Mouse (Mus musculus) cerebellum, adult 8-10 months (tissue): ENCODE results near the gene Wscd2.

Experiments used
- DNase-seq: peaks from one replicate; pipeline ENCODE4 v3.0.0; 2022

Wscd2 gene

DNA sequence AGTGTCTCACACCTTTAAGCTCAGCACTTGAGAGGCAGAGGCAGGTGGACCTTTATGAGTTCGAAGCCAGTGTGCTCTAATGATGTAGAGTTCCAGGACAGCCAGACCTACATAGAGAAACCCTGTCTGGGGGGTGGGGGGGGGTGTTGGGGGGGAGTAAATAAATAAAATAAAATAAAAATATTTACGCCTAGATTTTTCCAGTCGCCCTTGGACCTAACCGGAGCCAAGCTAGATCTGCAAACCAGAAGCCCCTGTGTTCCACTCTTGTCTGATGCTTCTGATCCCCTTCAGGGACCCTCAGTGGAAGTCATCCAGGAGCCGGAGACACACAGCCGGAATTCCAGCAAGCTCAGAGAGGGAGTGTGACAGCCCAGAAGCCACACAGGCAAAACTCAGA, at the start of gene Wscd2:
Gene Wscd2, plus strand, starts transcription at position 301 of the 400 bp plus-strand sequence.
- DNase-seq, result no peak

DNA sequence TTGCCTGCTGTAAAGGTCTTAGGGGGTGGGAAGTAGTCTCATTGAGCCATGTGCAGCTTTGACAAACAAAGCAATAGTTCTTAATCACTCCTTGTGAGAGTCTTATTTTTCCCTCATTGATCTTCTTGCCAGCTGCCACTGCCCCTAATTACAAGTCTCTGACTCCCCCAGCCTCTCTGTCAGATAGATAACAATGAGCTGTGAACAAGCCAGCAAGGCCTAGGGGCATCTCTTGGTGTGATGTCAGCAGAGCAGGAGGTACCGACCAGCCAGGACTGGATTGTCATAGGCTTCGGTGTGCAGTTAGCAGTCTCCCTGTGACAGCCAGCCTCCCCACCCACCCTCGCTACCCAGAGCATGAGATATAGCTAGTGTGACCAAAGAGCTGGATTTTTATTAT, 48.0 kb upstream of the Wscd2 start:
- no peak for DNase-seq

DNA sequence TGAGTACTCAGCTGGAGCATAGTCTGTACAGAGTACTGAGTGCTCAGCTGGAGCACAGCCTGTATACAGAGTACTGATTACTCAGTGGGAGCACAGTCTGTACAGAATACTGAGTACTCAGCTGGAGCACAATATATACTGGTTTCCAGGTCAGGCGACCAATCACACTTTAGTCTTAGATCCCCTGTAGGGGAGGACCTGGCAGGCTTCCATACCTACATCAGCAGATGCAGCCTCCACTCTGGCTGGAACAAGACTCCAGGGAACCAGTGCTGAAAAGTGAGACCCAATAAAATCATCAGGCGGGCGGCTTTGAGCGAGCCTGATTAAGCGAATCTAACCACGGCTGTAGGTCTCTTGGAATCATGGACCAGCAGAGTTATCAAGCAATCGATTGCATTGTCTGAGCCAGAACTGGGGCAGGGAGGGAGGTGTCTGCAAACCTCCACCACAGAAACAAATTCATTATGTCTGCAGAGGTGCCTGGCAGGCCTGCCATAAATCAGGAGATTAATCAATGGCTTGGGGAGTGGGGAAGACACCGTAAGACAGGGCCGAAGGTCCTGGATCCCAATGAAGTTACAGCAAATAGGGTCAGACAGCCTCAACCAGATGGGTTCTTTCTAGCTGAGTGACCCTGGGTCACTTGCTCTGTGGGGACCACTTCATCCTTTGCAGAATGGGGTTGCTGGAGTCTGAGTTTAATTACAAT, 42.0 kb upstream of the Wscd2 start:
- no peak for DNase-seq

DNA sequence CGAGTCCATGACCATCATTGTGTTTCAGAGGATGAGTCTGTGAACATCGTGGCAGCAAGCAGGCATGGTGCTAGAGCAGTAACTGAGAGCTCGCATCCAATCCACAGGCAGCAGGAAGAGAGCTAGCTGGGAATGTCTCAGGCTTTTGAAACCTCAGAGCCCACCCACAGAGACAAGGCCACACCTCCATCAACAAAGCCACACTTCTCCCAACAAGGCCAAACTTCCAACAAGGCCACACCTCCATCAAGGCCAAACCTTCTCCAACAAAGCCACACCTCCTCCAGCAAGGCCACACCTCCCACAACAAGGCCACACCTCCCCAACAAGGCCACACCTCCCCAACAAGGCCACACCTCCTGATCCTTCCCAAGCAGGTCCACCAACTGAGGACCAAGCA, 40.8 kb upstream of the Wscd2 start:
- no peak for DNase-seq

DNA sequence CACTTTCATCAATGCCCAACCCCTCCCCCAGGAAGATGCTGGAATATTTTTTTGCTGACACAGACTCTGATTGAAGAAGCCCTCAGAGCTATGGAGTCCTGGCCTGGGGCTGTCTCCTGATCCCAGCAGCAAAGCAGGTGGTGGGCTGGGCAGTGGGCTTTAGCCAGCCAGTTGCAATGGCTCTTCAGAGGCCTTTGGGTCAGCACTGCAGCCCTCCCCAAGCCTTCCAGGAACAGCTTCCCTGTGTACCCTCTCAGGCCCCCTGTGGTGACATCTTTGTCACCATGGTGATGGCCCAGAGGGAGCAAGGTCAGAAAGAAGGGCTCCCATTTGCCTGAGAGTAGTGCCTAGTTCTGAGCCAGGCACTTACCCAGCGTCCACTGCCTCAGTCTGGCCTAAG, 37.4 kb upstream of the Wscd2 start:
- DNase-seq, result no peak

DNA sequence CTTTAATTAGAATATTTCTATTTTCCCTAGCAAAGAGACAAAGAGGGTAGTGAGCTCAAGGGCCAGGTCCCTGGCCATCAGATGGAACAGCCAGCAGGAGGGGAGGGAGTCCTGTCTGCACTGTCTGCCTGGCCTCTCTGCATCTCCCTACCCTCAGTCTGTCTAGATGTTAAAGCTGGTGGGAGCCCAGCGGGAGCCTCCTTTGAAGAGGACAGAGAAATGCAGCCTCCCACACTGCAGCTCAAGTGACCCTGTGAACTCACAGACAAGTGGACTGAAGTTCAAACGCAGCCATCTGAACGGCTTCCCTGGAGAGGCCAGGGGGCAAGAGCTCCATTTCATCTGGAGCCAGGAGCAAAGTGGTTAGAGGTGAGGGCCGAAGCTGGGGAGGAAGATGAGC, 36.8 kb upstream of the Wscd2 start:
- no peak for DNase-seq

DNA sequence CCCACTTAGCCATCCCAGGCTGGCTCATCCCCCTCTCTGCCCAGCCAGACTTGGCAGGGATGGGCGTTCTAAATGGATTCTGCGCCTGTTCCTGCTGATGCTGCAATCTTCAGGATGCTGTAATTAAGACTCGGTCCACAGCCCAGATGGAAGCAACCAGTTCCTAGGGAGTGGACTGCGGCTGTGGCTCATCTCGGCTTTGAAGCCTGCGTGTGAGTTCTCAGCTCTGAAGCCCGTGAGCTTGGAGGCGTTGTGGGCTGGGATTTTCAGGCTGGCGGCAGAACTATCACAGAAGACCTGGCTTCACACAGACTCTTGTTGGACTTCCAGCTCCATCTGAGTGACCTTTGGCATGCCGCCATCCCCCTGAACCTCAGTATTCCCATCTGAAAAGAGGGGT, 34.1 kb upstream of the Wscd2 start:
- no peak for DNase-seq

DNA sequence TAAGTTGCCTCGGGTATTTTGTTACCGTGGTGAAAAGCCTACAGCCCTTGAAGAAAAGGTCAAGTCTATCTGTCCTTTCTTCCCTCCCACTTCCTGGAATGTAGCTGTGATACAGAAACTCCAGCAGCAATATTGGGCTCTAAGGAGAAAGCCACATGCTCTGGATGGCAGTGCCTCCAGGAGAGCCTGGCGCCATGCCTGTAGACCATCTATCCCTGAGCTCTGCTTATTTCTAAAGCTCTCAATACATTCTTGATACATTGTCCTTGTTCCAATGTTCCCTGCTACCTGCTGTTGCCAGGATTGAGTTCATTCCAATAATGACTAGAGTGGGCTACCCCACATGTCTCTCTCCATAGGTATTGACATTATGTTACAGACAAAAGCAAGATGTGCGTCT, 33.4 kb upstream of the Wscd2 start:
- DNase-seq, result no peak

DNA sequence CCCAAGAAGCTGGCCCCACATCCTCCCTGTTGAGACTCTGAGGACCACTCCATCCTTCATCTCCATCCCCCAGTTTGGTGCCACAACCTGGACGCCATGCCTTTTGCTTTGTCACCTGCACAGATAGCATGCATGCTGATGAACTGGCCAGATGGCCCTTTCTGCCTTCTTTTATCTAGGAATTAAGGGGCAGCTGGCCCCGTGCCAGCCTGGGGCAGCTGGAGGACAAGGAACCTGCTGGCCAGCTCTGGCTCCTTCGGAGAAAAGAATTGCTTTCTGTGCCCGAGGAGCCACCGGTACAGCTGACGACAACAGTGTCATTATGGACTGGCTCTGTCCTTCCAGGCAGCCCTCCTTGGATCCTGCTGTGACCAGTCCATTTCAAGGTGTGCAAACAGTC, 32.9 kb upstream of the Wscd2 start:
- DNase-seq, result peak; percentile 35

DNA sequence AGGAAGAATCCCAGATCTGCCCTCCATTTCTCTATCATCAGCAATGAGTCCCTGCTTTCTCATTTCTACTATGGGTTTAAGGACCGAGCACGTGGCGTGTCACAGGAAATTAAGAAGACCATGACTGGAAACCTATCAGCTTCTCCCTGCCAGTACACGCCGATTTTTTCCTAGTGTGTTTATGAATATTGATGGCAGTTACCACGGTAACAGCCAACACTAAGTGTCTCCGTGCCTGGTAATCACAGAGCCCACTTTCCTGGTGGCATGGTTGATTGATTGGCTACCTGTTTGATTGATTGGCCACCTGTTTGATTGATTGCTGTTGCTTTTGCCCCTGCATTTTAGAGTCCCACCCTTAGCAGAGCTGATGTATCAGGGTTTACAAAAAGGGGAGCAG, 30.2 kb upstream of the Wscd2 start:
- no peak for DNase-seq

DNA sequence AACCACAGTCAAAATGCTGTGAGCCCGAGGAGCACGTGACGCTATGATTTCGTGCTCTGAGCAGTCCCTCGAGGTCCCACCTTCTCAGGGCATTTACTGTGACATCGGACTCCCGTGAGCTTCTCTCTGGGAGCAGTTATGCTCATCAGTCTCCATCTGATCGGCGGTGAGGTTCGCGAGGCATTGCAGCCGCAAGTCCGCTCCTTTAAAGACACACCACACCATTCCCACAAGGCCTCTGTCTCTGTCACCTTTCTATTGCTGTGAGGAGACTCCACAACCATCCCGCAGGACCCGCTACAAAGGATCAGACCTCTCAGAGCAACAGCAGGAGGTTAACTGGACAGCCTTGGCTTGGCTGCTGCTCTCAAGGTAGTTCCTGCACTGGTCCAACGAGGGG, 28.6 kb upstream of the Wscd2 start:
- DNase-seq, result no peak

DNA sequence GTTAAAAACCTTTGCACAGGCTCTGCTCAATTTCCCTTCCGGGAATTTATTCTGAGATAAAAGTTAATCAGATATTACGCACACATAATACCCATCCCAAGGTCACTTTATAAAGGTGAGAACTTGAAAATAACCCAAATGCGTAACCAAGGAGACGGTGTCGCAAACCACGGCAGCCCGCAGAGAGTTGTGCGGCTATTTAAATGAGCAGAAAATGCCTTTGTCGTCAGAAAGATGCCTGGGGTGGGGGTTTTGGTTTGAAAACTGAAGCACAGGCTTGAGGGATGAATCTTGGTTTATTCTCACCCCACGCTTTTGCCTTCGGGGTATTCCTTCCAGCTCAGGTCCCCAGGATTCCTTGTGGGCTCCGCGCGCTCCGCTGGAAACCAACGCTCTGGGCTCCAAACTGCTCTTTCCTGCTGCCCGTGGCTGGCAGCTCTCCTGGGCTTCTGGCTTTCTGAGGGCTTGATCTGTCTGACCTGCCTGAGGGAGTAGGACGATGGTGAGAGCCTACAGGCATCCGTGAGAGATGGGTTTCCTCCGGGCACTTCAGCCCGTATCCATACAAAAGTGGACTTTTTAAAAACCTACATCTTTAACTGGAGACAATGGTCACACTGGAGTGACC, 28.0 kb upstream of the Wscd2 start:
- DNase-seq, result peak; percentile 52

DNA sequence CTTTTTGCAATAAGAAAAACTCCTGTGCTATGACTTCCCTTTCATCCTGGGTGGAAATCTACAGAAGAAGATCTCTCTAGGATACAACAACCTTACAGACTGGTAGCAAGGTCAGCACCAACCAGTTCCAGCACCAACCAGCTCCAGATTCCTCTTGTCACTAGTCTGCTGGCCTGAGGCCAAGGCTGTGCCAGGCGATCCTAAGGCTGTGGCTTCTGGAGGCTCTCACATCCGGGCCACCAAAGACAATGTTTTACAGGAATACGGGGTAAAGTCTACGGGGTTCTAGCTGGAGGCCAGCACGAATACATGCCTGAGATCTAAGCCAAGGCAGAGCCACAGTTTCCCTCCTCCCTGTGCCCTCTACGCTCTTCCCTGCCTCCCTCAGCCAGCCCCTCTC, 25.4 kb upstream of the Wscd2 start:
- no peak for DNase-seq

DNA sequence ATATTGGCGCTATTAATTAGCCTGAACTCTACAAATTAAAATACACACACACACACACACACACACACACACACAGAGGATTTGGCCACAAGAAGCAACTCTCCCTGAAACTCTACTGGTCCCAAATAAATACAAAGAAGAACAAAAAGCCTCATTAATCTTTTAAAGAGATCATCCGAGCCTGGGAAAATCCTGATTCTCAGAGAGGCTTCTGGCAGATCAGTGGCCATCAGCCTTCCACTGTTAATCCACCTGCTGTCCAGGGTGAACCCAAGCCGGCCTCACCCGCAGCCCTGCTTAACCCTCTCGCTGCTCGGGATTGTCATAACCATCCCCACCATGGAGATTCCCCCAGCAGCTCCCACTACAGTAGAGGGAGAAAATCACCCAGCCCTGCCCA, 23.6 kb upstream of the Wscd2 start:
- no peak for DNase-seq

DNA sequence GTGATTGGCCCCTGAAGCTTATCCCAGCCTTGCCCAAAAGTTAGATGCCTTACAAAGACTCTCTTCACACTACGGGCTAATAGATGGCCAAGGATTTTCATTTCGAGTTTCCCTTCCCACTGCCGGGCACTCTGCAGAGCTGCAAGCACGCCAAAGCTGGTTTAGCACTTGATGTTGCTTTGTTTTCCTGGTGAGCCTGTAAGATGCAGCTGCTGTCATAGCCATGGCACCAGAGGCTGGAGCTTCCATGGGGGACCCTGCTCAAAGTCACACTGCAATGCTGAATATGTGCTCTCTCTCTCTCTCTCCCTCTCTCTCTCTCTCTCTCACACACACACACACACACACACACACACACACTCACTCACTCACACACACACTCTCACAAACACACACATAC, 23.1 kb upstream of the Wscd2 start:
- DNase-seq, result no peak

DNA sequence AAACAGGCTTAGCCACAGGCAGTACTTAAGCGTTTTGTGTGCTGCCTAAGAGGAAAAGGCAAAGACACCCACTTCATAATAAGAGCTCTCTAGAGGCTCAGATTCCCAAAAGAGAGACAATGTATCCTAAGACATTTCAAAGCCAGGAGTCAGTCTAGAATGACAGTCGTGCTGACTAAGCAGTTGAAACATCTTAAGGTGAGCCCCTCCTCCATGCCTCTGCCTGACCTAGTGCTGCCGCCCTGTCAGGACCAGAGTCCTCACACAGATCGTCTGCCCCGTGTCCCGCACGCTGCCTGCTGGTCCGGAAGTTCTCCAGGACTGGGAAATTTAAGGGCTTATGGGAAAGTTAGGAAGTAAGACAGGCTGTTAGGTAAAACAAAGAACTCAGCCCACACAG, 22.4 kb upstream of the Wscd2 start:
- DNase-seq, result no peak

DNA sequence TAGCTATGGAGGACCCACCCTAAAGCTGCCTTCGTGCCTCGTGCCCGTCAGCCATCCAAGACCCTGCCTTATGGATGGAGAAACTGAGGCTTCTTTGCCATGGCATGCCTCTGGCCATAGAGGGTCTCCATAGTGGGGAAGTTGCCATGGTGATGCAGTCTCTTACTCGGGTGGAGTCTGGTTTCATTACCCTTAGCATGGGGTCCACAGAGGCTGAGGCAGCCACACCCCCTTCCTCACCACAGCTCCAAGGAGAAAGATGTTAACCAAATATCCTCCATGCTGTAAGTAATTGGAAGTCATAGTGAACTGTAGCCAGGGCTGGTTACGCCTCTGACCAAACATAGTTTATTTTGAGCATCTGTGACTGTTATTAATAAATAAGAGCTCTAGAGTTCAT, 21.5 kb upstream of the Wscd2 start:
- no peak for DNase-seq

DNA sequence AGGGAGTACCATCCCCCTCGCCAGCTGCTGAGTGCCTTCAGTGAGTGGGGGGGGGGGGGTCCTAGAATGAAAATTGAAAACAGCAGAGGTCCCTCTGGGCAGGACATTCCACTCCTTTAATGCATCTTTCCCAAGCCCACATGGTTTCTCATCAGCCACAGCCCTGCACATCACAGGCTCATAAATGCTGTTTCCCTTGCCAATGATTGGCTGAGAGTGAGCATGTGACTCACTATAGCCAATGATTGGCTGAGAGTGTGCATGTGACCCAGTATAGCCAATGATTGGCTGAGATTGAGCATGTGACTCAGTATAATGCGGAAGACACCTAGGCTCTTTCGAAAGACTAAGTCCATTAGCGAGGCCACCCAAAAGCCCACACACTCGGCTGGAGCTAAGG, 20.9 kb upstream of the Wscd2 start:
- DNase-seq, result no peak

DNA sequence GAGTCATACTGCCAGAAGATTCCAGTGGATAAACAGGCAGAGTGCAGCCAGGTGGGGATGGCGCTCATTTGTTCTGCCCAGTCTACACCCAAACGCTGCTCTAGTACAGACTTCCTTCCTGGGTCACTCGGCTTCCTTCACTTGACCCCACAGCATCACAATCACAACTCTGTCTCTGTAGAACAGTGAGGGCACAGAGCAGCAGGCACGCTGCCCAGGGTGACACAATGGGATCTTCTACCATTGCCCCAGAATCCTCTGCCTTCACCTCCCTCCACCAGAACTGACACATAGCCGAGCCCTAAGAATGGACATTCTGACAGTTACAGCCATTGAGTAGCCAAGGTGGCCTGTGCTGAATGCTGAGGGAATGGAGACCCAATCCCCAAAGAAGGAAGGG, 20.3 kb upstream of the Wscd2 start:
- no peak for DNase-seq

DNA sequence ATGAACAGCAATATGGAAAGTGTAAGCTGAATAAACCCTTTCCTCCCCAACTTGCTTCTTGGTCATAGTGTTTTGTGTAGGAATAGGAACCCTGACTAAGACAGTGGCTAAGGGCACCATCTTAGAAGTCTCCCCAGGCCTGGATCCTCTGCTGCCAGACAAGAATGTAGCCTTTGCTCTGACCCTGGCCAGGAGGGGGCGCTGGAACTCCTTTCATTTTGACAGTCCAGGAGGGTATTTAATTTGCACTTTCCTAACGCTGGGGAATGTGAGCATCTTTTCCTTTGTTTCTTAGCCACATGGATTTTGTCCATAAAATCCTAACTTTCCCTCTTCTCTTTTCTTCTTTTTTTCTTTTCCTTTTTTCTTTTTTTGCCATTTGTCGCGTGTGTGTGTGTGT, 18.7 kb upstream of the Wscd2 start:
- DNase-seq, result peak; percentile 85

DNA sequence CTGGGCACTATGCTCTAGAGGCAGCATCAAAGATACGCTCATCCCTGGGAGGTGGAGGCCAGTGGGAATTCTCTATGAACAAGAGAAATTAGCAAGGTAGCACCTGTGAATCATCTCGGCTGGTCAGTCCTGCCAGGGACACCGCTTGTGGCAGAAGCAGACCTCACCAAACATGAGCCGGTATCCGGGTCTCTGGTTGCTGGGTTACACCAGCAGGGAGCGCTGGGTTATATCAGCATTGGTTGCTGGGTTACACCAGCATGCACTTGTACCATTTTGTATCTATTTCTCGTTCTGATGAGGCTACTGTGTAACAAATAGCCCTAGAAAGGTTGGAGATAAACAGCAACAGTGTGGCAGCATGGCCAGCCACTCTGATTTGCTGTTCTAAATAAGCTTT, 17.8 kb upstream of the Wscd2 start:
- no peak for DNase-seq

DNA sequence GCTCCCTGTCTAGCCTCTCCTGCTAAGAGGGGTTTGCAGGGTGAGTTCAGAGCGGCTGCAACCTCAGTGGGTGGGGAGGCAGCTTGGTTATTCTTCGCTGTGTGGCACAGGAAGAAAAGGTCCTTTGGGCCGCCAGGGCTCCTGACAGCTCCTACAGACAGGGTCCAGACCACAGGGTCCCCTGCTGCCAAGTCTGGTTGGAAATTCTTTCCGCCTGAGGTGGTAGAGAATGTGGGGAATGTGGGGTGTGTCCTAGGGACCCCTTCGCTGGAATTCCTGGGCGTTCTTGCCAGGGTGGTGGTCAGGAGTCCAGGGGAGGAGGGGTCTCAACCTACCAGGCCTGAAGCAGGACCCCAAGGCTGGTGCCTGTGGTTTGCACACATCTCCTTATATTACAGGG, 13.3 kb upstream of the Wscd2 start:
- DNase-seq, result no peak

DNA sequence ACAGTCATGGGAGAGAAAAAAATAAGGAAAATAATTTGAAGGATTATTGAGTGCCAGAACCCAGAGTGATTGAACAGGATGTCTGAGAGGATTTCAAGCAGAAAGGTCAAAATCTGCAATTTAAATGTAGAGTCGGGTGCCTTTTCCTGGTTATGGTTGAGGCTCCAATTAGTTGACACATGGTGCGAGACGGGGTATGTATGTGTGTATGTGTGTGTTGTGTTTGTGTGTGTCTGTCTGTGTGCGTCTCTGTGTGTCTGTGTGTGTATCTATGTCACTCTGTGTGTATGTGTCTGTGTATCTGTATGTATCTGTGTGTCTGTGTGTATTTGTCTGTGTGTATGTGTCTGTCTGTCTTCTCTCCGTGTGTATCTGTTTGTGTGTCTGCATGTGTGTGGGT, 11.1 kb upstream of the Wscd2 start:
- no peak for DNase-seq

DNA sequence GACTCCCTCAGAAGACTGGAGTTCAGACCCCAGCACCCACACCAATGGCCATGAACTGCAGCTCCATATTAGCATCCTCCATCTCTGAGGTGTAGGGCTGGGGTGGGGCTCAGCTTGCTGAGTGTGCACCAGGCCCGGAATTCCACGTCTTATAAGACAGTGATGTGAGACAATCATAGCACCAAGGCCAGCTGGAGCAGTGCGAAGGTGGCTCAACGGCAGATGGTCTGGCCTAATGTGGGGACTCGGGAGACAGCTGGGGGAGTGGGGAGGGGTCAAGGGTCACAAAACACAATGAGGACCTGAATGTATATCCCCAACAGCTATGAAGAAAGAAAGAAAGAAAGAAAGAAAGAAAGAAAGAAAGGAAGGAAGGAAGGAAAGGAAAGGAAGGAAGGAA, 9.7 kb upstream of the Wscd2 start:
- no peak for DNase-seq

DNA sequence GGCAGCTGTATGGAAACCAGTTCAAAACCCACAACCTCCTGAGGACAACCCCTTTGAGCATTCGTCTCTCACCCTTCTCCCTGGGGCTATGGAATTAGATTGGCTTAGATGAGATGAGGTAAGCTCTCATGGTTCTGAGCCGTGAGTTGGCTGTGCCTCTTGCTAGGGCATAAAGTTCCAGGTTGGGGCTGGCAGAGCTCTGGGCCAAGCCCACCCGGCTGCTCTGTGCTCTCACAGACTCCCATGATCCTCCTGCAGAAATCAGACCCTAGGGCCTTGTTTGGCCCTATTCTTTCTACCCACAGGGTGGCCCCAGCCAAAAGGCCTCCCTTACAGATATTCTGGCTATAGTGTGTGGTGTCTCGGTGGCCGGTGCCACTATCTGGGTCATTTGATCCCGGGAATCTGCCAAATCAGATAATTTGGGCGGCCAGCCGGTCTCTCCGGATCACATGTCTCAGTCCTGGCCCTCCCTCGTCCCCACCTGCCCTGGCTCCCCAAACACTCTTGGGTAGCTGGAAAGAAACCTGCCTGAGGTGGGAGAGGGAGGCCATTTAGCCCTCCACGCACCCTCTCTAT, 4.5 kb upstream of the Wscd2 start:
- peak; percentile 43 for DNase-seq
